Mouse (Mus musculus) layer of hippocampus, adult 8-10 months (tissue): ENCODE measurements around the gene Nelfe. TPM values are rescaled to one million over a fixed set of nuclear protein-coding genes. Genes with fewer than 3 reads are reported as not detected.
"Not testable (repeated sequence)": the region's sequence is repeated elsewhere in the genome, so short reads cannot be mapped to it uniquely, and the experiment has no call there.

Experiments used
- DNase-seq, 2 experiments: peaks; one replicate each; pipeline ENCODE4 v3.0.0; 2022; ENCODE audit warnings: low spot score in 2 of 2
- microRNA-seq, 2 experiments: library from miRNA; unstranded; fragments of <30 nt; microRNA quantifications; one replicate each; pipeline ENCODE4 v1.2.0; 2022
- total RNA-seq, 4 experiments: library from RNA; stranded (reverse); gene quantifications; 2 replicates each; pipeline ENCODE4 v1.2.4; 2022

The Nelfe gene
- total RNA-seq, 4 experiments from 2014 or later = 33.2 to 41.3 (median 40.8) TPM

GRCm38 (mm10) chr17:34891377-34891776 is 41.2 kb downstream of the Nelfe start:
- DNase-seq = no peak

- no peak for DNase-seq
These were observed 43.1 kb downstream of the Nelfe start for GRCm38 (mm10) chr17:34893072-34893824.

GRCm38 (mm10) chr17:34894074-34894597 is 43.9 kb downstream of the Nelfe start:
- peak; percentile 87 to 91 for DNase-seq

- peak in 1 of 2 experiments; percentile 36 for DNase-seq
These were observed 44.8 kb downstream of the Nelfe start for GRCm38 (mm10) chr17:34894801-34895530.

GRCm38 (mm10) chr17:34895724-34896123 is 45.5 kb downstream of the Nelfe start:
- DNase-seq = no peak

GRCm38 (mm10) chr17:34896366-34896765 is 46.2 kb downstream of the Nelfe start:
- no peak for DNase-seq

GRCm38 (mm10) chr17:34897373-34898159 is 47.4 kb downstream of the Nelfe start:
- DNase-seq = peak in 1 of 2 experiments; percentile 44

GRCm38 (mm10) chr17:34898160-34898586 is 48.0 kb downstream of the Nelfe start, which contains the start of the genes C2 and Ehmt2:
Gene C2, minus strand, starts transcription at chr17:34898265.
Gene Ehmt2, plus strand, starts transcription at chr17:34898469.
- DNase-seq = peak in 1 of 2 experiments; percentile 67

- no peak for DNase-seq
These were observed 48.5 kb downstream of the Nelfe start for GRCm38 (mm10) chr17:34898706-34899052.

GRCm38 (mm10) chr17:34899053-34899889 is 49.1 kb downstream of the Nelfe start:
- no peak for DNase-seq

- no peak for DNase-seq
These were observed 49.7 kb downstream of the Nelfe start for GRCm38 (mm10) chr17:34899890-34900243.

- not testable (repeated sequence) for DNase-seq
These were observed 50.6 kb downstream of the Nelfe start for GRCm38 (mm10) chr17:34900826-34901225.

GRCm38 (mm10) chr17:34901948-34902347 is 51.8 kb downstream of the Nelfe start:
- not testable (repeated sequence) for DNase-seq

- no peak for DNase-seq
These were observed 52.7 kb downstream of the Nelfe start for GRCm38 (mm10) chr17:34902895-34903294.

Small RNA genes lying within 50 kb of the gene (microRNA-seq; reads per million reads assigned to microRNA genes)
- gene Mir6970 = 0.51 to 2.6 reads per million in 2 experiments
- gene Mir6971 = 4.8 to 6.6 reads per million in 2 experiments
- 0 reads per million in 2 experiments for gene Mir6972

Other genes with a start within 250 kb of the Nelfe start
- 10 to 100 TPM; 74.7 to 84.0 (median 76.3) TPM for gene Rnf5, start 246.7 kb upstream of the Nelfe start, total RNA-seq
- gene Agpat1, start 246.1 kb upstream of the Nelfe start, total RNA-seq = 100 to 1,000 TPM; 138 to 163 (median 151) TPM
- gene Egfl8, start 234.4 kb upstream of the Nelfe start, total RNA-seq = 1 to 10 TPM; 1.4 to 3.3 (median 2.4) TPM
- 10 to 100 TPM; 40.2 to 53.2 (median 46.0) TPM for gene Ppt2, start 221.9 kb upstream of the Nelfe start, total RNA-seq
- gene Prrt1, start 220.9 kb upstream of the Nelfe start, total RNA-seq = 100 to 1,000 TPM; 211 to 266 (median 228) TPM
- 10 to 100 TPM; 12.5 to 18.5 (median 15.2) TPM for gene Fkbpl, start 205.6 kb upstream of the Nelfe start, total RNA-seq
- 10 to 100 TPM; 74.1 to 82.9 (median 79.8) TPM for gene Atf6b, start 203.2 kb upstream of the Nelfe start, total RNA-seq
- gene Tnxb, start 179.9 kb upstream of the Nelfe start, total RNA-seq = 10 to 100 TPM; 10.6 to 13.3 (median 11.4) TPM
- 100 to 1,000 TPM in 2 of 4 experiments, 10 to 100 TPM in 2; 45.7 to 391 (median 199) TPM for gene C4b, start 106.5 kb upstream of the Nelfe start, total RNA-seq
- 1 to 10 TPM; 2.7 to 3.2 (median 3.0) TPM for gene Cyp21a1, start 45.8 kb upstream of the Nelfe start, total RNA-seq
- gene Stk19, start 13.4 kb upstream of the Nelfe start, total RNA-seq = 10 to 100 TPM; 52.3 to 70.3 (median 58.1) TPM
- gene Dxo, start 13.4 kb upstream of the Nelfe start, total RNA-seq = 10 to 100 TPM; 33.0 to 42.4 (median 34.4) TPM
- 10 to 100 TPM; 67.1 to 77.5 (median 71.5) TPM for gene Skiv2l, start 181 bp upstream of the Nelfe start, total RNA-seq
- under 1 TPM; 0.17 to 0.31 (median 0.18) TPM for gene Cfb, start 12.1 kb downstream of the Nelfe start, total RNA-seq
- gene Zbtb12, start 29.1 kb downstream of the Nelfe start, total RNA-seq = 10 to 100 TPM in 2 of 4 experiments, 1 to 10 TPM in 2; 8.3 to 10.2 (median 9.3) TPM
- not detected for gene Gm20547, start 31.7 kb downstream of the Nelfe start, total RNA-seq
- gene C2, start 47.9 kb downstream of the Nelfe start, total RNA-seq = 1 to 10 TPM; 3.1 to 4.4 (median 4.3) TPM
- 100 to 1,000 TPM; 186 to 199 (median 189) TPM for gene Ehmt2, start 48.1 kb downstream of the Nelfe start, total RNA-seq
- gene Slc44a4, start 64.1 kb downstream of the Nelfe start, total RNA-seq = under 1 TPM; 0.14 to 0.41 (median 0.34) TPM
- 10 to 100 TPM; 38.3 to 46.8 (median 41.7) TPM for gene Neu1, start 80.9 kb downstream of the Nelfe start, total RNA-seq
- 10 to 100 TPM; 13.2 to 31.7 (median 24.2) TPM for gene Hspa1b, start 108.8 kb downstream of the Nelfe start, total RNA-seq
- not detected for gene Gm20481, start 119.5 kb downstream of the Nelfe start, total RNA-seq
- 10 to 100 TPM; 14.3 to 24.2 (median 19.4) TPM for gene Hspa1a, start 121.8 kb downstream of the Nelfe start, total RNA-seq
- under 1 TPM; 0.23 to 0.45 (median 0.31) TPM for gene Hspa1l, start 122.3 kb downstream of the Nelfe start, total RNA-seq
- gene Lsm2, start 131.5 kb downstream of the Nelfe start, total RNA-seq = 10 to 100 TPM; 13.1 to 19.1 (median 16.9) TPM
- gene Vars, start 150.6 kb downstream of the Nelfe start, total RNA-seq = 10 to 100 TPM; 49.9 to 58.8 (median 51.3) TPM
- under 1 TPM; 0.14 to 0.90 (median 0.56) TPM for gene Vwa7, start 166.2 kb downstream of the Nelfe start, total RNA-seq
- under 1 TPM in 2 of 4 experiments, not detected in 2; 0.76 to 0.95 TPM for gene Sapcd1, start 177.6 kb downstream of the Nelfe start, total RNA-seq
- gene Msh5, start 196.4 kb downstream of the Nelfe start, total RNA-seq = 1 to 10 TPM; 1.1 to 2.1 (median 1.4) TPM
- gene Clic1, start 199.6 kb downstream of the Nelfe start, total RNA-seq = 10 to 100 TPM in 2 of 4 experiments, 1 to 10 TPM in 2; 9.2 to 27.8 (median 15.9) TPM
- gene Ddah2, start 208.6 kb downstream of the Nelfe start, total RNA-seq = 10 to 100 TPM in 3 of 4 experiments, 1 to 10 TPM in 1; 8.8 to 20.3 (median 14.9) TPM
- not detected for gene Ly6g6c, start 215.0 kb downstream of the Nelfe start, total RNA-seq
- under 1 TPM in 1 of 4 experiments, not detected in 3; 0.48 TPM for gene Mpig6b, start 215.8 kb downstream of the Nelfe start, total RNA-seq
- 1 to 10 TPM; 4.6 to 7.1 (median 5.6) TPM for gene Ly6g6e, start 226.5 kb downstream of the Nelfe start, total RNA-seq
- 1 to 10 TPM; 1.4 to 2.9 (median 2.2) TPM for gene Ly6g6d, start 227.7 kb downstream of the Nelfe start, total RNA-seq
- 1 to 10 TPM in 1 of 4 experiments, under 1 TPM in 2, not detected in 1; 0.41 to 1.0 (median 0.89) TPM for gene Ly6g6f, start 235.2 kb downstream of the Nelfe start, total RNA-seq
- 100 to 1,000 TPM in 3 of 4 experiments, 10 to 100 TPM in 1; 96.2 to 115 (median 106) TPM for gene Abhd16a, start 238.9 kb downstream of the Nelfe start, total RNA-seq